Mouse (Mus musculus) ES-Bruce4 (cell line): ENCODE data around the gene Ccl25.

Source experiments
- CTCF ChIP-seq: IDR thresholded peaks from one replicate; pipeline ENCODE4 v1.8.1; 2011; ENCODE audit warnings: low read depth, low read length
- POLR2A ChIP-seq: IDR thresholded peaks from one replicate; pipeline ENCODE4 v1.8.1; 2011; ENCODE audit warnings: low read length; ENCODE audit not compliant: insufficient read depth

DNA sequence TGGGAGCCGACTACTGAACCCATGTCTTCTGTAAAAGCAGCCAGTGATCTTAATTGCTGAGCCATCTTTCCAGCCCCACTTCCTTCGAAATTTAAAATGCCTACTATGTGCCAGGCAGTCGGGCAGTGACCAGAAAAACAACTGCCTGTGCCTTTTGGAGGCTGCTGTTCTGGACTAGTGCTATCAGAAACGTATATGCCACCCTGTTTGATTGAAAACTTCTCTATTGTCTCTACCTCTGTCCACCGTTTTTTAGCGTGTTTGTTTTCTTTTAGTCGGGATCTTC, 684 bp downstream of the Ccl25 start:
- TF ChIP-seq CTCF, result no peak
- TF ChIP-seq POLR2A, result no peak
